Mouse (Mus musculus) MN1 (cell line): ENCODE results near the gene Tomm5.
"Not testable (repeated sequence)": the region's sequence is repeated elsewhere in the genome, so short reads cannot be mapped to it uniquely, and the experiment has no call there.

Experiments used
- DNase-seq: peaks from one replicate; pipeline ENCODE4 v3.0.0-alpha.2; 2016; ENCODE audit warnings: low spot score

Gene Tomm5

GRCm38 (mm10) chr4:45066036-45066730 is 41.7 kb downstream of the Tomm5 start:
- DNase-seq: no peak

- no peak for DNase-seq
These were observed 43.3 kb downstream of the Tomm5 start for GRCm38 (mm10) chr4:45064577-45064976.

GRCm38 (mm10) chr4:45063836-45064235 is 44.1 kb downstream of the Tomm5 start:
- not testable (repeated sequence) for DNase-seq

GRCm38 (mm10) chr4:45055451-45055850 is 52.5 kb downstream of the Tomm5 start:
- no peak for DNase-seq
